Mouse (Mus musculus) 3134 (cell line): ENCODE results near the gene Wscd1.
"Not testable (repeated sequence)": the region's sequence is repeated elsewhere in the genome, so short reads cannot be mapped to it uniquely, and the experiment has no call there.

Source experiments
- DNase-seq: peaks from one replicate; pipeline ENCODE4 v3.0.0-alpha.2; 2011; ENCODE audit warnings: low spot score; ENCODE audit not compliant: insufficient read length; ENCODE audit errors: extremely low read depth

Gene Wscd1

DNA sequence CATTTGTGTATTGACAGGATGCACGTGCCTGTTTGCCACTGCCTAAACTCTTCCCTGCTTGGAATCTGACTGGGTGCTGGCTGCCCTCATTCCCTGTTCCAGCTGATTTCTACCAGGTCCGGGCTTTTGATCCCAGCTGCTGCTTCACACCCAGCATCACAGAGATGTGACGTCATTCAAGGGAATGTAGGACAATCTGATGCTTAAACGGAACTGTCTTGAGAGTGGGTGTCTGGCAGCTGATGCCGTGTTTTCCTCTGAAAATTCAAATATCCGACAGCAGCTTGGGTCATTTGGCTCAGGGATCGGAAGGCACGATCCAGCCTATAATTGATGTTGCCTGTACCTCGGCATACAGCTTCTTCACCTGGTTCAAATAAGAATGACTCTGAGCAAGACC, 70.2 kb downstream of the Wscd1 start:
- no peak for DNase-seq

DNA sequence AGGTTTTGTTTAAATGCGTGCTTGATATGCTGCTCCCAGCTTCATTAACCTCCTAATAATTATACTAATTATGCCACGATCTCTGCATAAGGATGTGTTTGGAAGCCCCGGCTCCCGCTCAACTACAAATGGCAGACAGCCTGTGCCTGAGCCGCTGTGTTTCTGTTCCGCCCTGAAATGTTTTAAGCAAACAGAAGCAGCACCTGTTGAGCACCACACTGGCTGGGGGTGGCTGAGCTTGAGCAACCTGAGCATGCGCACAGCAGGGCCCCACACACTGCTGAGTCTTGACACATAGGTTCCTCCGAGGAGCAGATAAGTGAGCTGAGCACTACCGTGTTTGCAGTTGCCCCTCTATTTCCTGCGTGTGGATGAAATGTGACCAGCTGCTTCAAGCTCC, 71.1 kb downstream of the Wscd1 start:
- DNase-seq, result no peak

DNA sequence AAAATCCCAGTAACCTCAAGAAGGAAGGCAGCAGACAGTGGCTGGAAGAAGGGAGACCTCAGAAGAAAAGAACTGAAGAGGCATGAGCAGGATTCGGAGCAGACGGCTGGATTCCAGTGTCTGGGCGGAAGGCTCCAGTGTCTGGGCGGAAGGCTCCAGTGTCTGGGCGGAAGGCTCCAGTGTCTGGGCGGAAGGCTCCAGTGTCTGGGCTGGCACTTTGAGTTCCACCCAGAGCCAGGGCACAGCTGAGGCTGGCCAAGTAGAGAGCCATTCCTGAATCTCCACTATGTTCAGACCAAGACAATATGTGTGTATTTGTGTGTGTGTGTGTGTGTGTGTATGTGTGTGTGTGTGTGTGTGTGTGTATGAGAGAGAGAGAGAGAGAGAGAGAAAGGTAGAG, 71.8 kb downstream of the Wscd1 start:
- DNase-seq, result not testable (repeated sequence)

DNA sequence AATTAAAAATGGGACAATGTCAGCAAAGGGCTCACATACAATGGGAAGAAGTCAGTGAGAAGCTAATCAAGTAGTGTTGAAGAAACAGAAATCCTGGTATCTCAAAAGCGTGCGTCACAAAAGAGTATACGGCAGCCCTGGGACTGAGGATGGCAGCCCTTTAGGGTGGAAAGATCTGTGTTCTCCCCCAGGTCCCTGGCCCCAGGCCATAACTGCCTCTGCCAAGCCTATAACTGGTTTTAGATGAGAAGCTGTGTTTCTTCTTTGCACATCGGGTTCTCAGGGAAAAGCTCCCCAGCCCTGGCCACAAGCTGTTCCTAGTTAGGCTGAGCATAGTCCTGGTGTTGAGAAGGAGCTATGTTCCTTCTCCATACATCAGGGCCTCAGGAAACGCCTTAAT, 72.3 kb downstream of the Wscd1 start:
- DNase-seq, result no peak

DNA sequence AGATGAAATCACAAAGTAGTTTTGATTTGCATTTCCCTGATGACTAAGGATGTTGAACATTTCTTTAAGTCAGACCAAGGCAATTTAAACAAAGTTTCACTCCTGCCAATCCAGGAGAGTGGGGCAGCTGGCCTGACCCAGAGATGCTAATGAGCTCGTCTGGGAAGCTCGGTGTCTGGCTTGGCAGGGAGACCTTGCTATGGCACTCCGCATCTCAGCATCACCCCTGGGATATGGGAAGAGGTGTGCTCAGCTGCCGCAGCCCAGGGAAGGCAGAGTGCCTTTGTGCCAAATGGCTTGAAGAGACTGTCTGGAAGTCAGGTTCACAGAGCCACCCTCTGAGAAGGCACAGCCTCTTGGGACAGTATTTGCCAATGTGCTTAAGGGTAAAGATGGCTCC, 75.3 kb downstream of the Wscd1 start:
- DNase-seq, result no peak
